Mouse (Mus musculus): Measurements from ENCODE around the gene Pxk.

- TF ChIP-seq POLR2A (IDR thresholded peaks at IDR 0.05; ENCODE audit: insufficient read length, low read depth) (no peak), USF1 (IDR thresholded peaks at IDR 0.05; ENCODE audit: low read depth) (no peak), TCF12 (IDR thresholded peaks at IDR 0.05; ENCODE audit: insufficient read depth, poor library complexity, severe bottlenecking) (no peak), MAX (IDR thresholded peaks at IDR 0.05; ENCODE audit: low read depth) (no peak), E2F4 (IDR thresholded peaks at IDR 0.05; ENCODE audit: insufficient read depth) (no peak), MYOD1 (IDR thresholded peaks at IDR 0.05; ENCODE audit: control insufficient read depth in 1 of 3, insufficient read length in 2 of 3, low read depth in 2 of 3) (no peak), POLR2AphosphoS2 (IDR thresholded peaks at IDR 0.05; ENCODE audit: insufficient read length, low read depth) (no peak), MYOG (IDR thresholded peaks at IDR 0.05; ENCODE audit: control insufficient read depth in 1 of 3, insufficient read depth in 1 of 3, insufficient read length in 2 of 3, low read depth in 2 of 3) (no peak), CEBPB (IDR thresholded peaks at IDR 0.05; ENCODE audit: insufficient read depth, poor library complexity, severe bottlenecking) (no peak), REST (IDR thresholded peaks at IDR 0.05; ENCODE audit: insufficient read depth, insufficient read length) (no peak), SRF (IDR thresholded peaks at IDR 0.05; ENCODE audit: control insufficient read depth, insufficient read length, low read depth) (no peak)
Observed at GRCm38 (mm10) chr14:8052661-8053060, 45.4 kb upstream of the Pxk start.
